Mouse (Mus musculus) kidney, embryonic 16.5 days (tissue): Measurements from ENCODE around the gene Slc5a1. TPM values are rescaled to one million over a fixed set of nuclear protein-coding genes. Genes with fewer than 3 reads are reported as not detected.

Experiments used
- ATAC-seq: fragments of 200-750 bp; cut with Nextera tagmentation; 2 replicates; pipeline ENCODE4 v1.8.0; 2017; ENCODE audit warnings: moderate TSS enrichment; ENCODE audit not compliant: low FRiP score, low TSS enrichment
- H3K27ac ChIP-seq: fragments of 300-500 bp; sonication (generic); 2 replicates; pipeline ENCODE4 v1.5.1; 2014; ENCODE audit warnings: low read length
- H3K27me3 ChIP-seq: fragments of 300-500 bp; sonication (generic); 2 replicates; pipeline ENCODE4 v1.6.1; 2014; ENCODE audit warnings: low read length, control low read depth, mixed read lengths; ENCODE audit not compliant: insufficient read depth
- H3K36me3 ChIP-seq: fragments of 300-500 bp; sonication (generic); 2 replicates; pipeline ENCODE4 v1.6.1; 2014; ENCODE audit warnings: low read length, control low read depth, mixed read lengths; ENCODE audit not compliant: insufficient read depth
- H3K4me1 ChIP-seq: fragments of 300-500 bp; sonication (generic); 2 replicates; pipeline ENCODE4 v1.6.1; 2014; ENCODE audit warnings: low read length, control low read depth, mixed read lengths; ENCODE audit not compliant: insufficient read depth
- H3K4me2 ChIP-seq: fragments of 300-500 bp; sonication (generic); replicated peaks from 2 replicates; pipeline ENCODE4 v1.6.1; 2014; ENCODE audit warnings: low read depth, low read length
- H3K4me3 ChIP-seq: fragments of 300-500 bp; sonication (generic); 2 replicates; pipeline ENCODE4 v1.5.1; 2014; ENCODE audit warnings: mild to moderate bottlenecking, low read length
- H3K9ac ChIP-seq: fragments of 300-500 bp; sonication (generic); replicated peaks from 2 replicates; pipeline ENCODE4 v1.6.1; 2014; ENCODE audit warnings: low read length
- H3K9me3 ChIP-seq: fragments of 300-500 bp; sonication (generic); 2 replicates; pipeline ENCODE4 v1.6.1; 2016; ENCODE audit warnings: low read length, control low read depth
- WGBS: fragments of 180-500 bp; shearing (Covaris S2); extraction: QIAGEN DNeasy Blood & Tissue Kit; methylation state at CpG from one replicate; pipeline ENCODE4 v1.1.7; 2014; 5-methylcytosine and 5-hydroxymethylcytosine counted together
- polyA plus RNA-seq: library from polyadenylated mRNA; unstranded; fragments of >200 nt; fragmentation: Nextera tagmentation; extraction: Ambion mirVana; gene quantifications from 2 replicates; pipeline ENCODE4 v1.2.1, GENCODE M21; 2015

Gene Slc5a1
- 18.3 and 20.8 TPM in 2 replicates for polyA plus RNA-seq

DNA sequence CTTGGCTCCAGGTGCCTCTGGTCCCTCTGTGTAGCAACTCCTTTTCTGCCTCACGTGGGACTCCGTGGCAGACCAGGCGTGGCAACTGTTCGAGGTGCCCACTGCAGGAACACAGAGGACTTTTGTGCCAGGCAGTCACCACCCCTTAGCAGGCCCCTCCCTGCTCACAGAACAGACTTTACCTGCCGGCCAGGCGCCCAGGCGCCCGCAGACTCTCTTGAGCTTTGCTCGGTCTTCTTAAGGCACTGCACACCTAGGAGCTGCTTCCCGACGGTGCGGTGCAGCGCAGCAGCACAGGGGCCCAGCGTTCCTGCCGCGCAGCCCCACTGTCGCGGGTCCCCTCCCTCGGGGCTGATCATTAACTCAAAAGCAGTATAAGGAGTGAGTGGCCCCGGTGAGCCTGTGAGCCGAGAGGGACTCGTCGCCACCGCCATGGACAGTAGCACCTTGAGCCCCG, at the start of gene Slc5a1:
TSS of gene Slc5a1 (plus strand) at position 195 of the 457 bp plus-strand sequence.
- H3K4me3 ChIP-seq, result peak within 1 kb of the TSS; percentile 26
- no peak within 1 kb of the TSS for H3K9ac ChIP-seq
- H3K27ac ChIP-seq, result no peak within 1 kb of the TSS
- no peaks in the 10 kb centered on the region for H3K4me1 ChIP-seq
- peaks cover 26% of the 10 kb centered on the region for H3K27me3 ChIP-seq
- H3K4me2 ChIP-seq, result peak within 1 kb of the TSS; percentile 46
- no peaks in the 10 kb centered on the region for H3K36me3 ChIP-seq
- WGBS, result 12% methylated on average over 25 of the region's 25 CpGs
- no peaks in the 10 kb centered on the region for H3K9me3 ChIP-seq
- peak; percentile 87 for ATAC-seq

DNA sequence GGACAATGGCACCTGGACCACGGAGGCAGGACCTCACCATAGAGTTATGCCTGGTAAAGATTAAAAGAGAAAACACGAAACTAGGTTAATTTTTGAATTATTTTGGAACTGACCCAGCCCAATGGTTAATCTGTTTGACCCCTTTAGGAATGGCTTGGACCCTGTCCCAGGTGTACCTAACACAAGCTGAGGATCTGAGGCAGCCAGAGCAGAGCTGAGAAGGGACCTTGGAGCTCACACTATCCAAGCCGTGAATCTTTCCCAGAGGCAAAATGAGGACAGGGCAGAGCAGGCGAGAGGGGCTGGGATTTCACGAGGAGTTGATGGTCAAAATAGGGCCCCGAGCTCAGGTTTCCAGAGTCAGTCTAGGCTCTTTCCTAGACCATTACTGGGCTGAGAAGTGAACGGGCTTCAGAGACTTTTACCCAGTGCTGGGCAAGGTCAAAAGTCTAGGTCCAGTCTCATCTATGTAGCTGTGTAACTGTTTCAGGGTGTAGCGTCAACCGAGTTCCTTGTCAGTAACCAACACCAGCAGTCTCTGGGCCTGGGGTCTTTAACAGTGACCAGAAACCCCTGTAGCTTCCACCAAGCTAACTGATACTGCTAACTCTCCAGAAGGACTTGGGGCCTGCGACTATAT, 47.8 kb upstream of the Slc5a1 start:
- peak overlapping the region; percentile 55 for H3K27ac ChIP-seq
- WGBS, result 53% methylated on average over 10 of the region's 10 CpGs
- H3K4me2 ChIP-seq, result no peak overlapping the region
- no peaks in the 10 kb centered on the region for H3K36me3 ChIP-seq
- H3K4me3 ChIP-seq, result no peak overlapping the region
- ATAC-seq, result peak; percentile 83
- no peaks in the 10 kb centered on the region for H3K9me3 ChIP-seq
- no peaks in the 10 kb centered on the region for H3K4me1 ChIP-seq
- no peak overlapping the region for H3K9ac ChIP-seq
- no peaks in the 10 kb centered on the region for H3K27me3 ChIP-seq

DNA sequence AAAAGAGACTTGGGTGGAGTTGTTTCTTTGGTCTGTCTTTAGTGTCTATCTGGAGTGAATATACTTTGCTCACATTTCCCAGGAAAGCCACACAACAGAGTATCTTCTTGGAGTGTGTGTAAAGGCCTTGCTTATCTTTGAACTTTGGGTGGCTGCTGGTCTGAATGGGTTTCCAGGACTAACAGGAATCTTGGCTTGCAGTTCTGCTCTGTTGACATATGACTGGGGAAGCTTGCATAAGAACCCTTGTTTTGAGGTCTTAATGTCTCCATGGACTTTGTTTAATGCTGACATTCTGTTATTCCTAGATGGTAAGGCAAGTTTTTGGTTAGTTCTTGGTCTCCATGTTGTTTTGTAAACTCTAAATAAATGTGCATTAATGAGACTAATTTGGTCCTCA, 33.9 kb upstream of the Slc5a1 start:
- Histone ChIP-seq H3K27ac (no peak overlapping the region), H3K36me3 (no peaks in the 10 kb centered on the region), H3K9ac (no peak overlapping the region), H3K27me3 (no peaks in the 10 kb centered on the region), H3K4me3 (no peak overlapping the region), H3K4me2 (no peak overlapping the region), H3K9me3 (no peaks in the 10 kb centered on the region), H3K4me1 (no peaks in the 10 kb centered on the region)
- ATAC-seq, result no peak

DNA sequence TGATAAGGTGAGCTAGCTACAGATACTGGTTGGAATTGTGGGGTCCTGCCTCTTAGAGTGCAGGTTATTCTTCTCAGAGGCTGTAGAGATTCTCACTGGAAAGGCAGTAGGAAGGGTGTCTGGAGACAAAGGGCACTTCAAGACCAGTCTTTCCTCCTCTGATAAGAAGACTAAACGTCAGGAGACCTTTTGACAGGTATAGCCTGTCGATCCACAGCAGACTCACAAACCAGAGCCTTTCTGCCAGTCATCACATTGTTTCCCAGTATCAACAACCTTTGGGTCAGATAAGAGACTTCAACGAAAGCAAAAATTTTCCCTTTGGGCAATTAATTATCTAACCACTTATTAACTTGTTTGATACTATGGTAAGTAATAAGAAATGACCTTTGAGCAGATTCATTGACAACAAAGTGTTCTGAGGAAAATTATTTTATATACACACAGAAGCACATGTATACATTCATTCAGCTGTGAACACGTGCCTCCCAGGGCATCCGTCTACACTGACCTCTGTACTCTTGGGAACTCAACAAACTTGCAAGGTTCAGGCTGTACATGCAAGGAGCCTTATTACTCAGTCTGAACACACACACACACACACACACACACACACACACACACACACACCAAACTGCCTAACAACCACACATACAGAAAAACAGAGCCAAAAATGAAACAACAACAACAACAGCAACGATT, 27.4 kb upstream of the Slc5a1 start:
- Histone ChIP-seq H3K9me3 (no peaks in the 10 kb centered on the region), H3K9ac (no peak overlapping the region), H3K4me1 (no peaks in the 10 kb centered on the region), H3K36me3 (no peaks in the 10 kb centered on the region), H3K27ac (no peak overlapping the region), H3K4me2 (no peak overlapping the region), H3K27me3 (no peaks in the 10 kb centered on the region), H3K4me3 (no peak overlapping the region)
- WGBS, result 78% methylated on average over 6 of the region's 6 CpGs
- ATAC-seq, result no peak

DNA sequence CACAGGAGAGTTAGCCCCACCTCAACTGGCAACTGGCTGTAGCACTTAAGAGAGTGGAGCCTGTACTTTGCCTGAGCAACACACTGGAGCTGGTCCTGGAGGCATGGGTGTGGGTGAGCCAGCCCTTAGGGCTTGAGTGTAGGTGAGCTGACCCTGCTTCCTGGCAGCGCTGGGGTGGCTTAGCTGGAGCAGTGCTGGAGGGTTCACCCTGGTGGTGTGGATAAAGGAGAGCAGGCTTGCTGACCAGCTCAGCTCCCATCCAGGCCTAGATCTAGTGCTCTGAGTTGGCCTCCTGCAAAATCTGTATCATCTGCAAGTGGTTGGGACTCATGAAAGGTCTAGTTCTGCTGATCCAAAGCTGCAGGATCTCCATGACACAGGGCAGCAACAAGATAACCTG, 21.1 kb upstream of the Slc5a1 start:
- Histone ChIP-seq H3K9ac (no peak overlapping the region), H3K27me3 (no peaks in the 10 kb centered on the region), H3K4me2 (no peak overlapping the region), H3K4me3 (no peak overlapping the region), H3K4me1 (no peaks in the 10 kb centered on the region), H3K36me3 (no peaks in the 10 kb centered on the region), H3K9me3 (no peaks in the 10 kb centered on the region), H3K27ac (no peak overlapping the region)
- WGBS, result 69% methylated on average over 1 of the region's 1 CpGs
- no peak for ATAC-seq

DNA sequence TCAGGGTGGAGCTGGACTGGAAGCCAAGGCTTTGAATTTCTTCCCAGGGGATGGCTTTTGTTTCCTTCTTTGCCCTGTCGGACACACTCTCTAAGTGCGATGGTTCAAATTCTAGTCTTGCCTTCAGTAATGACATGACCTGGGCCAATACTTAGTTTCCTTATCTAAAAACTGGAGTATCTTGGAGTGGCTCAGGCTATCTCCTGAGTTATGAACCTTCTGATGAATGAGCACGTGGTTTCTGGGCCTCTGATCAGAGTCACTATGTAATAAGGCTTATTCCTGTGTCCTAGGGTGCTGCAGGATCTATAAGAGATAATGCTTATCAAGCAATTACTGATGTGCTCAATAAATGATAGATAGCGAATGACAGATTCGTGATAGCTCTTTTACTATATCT, 19.4 kb upstream of the Slc5a1 start:
- no peak overlapping the region for H3K4me3 ChIP-seq
- no peaks in the 10 kb centered on the region for H3K9me3 ChIP-seq
- H3K4me1 ChIP-seq, result no peaks in the 10 kb centered on the region
- ATAC-seq, result no peak
- WGBS, result 88% methylated on average over 5 of the region's 5 CpGs
- no peak overlapping the region for H3K9ac ChIP-seq
- no peak overlapping the region for H3K27ac ChIP-seq
- no peaks in the 10 kb centered on the region for H3K27me3 ChIP-seq
- H3K4me2 ChIP-seq, result no peak overlapping the region
- H3K36me3 ChIP-seq, result no peaks in the 10 kb centered on the region

DNA sequence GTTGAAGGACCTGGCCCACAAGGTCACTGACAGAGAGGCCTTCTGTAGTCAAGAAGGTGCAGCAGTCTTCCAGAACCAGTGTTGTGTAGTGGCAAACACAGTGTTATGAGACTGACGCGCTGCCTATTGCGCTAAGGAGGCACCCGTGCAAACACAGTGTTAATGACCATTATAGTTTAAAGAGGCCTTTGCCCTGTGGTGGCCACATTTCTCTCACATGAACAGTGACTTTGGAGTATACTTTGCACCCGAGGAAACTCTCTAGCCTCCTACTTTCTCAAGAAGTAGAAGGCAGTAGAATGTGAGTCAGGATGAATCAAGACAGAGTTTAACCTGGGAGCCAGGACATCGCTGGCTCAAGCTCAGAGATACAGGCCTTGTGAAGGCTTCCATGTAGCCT, 12.7 kb upstream of the Slc5a1 start:
- Histone ChIP-seq H3K4me3 (no peak overlapping the region), H3K4me2 (no peak overlapping the region), H3K27ac (no peak overlapping the region), H3K9me3 (no peaks in the 10 kb centered on the region), H3K9ac (no peak overlapping the region), H3K4me1 (no peaks in the 10 kb centered on the region), H3K27me3 (no peaks in the 10 kb centered on the region), H3K36me3 (no peaks in the 10 kb centered on the region)
- 83% methylated on average over 6 of the region's 6 CpGs for WGBS
- no peak for ATAC-seq

DNA sequence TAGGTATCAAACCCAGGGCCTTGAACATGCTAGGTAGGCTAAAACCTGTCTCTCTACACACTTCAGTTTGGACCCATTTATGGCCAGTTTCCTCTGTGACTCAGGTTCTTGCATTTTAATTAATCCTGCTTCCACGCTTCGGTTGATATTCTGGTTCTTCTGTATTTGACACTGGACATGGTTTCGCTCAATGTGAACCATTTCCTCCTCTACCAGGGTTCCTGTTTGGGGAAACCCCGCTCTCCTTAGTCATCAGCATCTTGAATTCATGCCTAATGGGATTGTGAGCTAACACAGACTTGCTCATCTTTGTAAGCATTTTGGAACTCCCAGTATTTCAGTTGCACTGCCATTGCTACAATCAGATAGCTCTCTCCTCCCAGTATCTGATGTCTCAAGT, 8.7 kb upstream of the Slc5a1 start:
- Histone ChIP-seq H3K4me3 (no peak overlapping the region), H3K27me3 (no peaks in the 10 kb centered on the region), H3K27ac (no peak overlapping the region), H3K4me2 (no peak overlapping the region), H3K4me1 (no peaks in the 10 kb centered on the region), H3K36me3 (no peaks in the 10 kb centered on the region), H3K9me3 (no peaks in the 10 kb centered on the region), H3K9ac (no peak overlapping the region)
- 71% methylated on average over 4 of the region's 4 CpGs for WGBS
- ATAC-seq, result no peak

DNA sequence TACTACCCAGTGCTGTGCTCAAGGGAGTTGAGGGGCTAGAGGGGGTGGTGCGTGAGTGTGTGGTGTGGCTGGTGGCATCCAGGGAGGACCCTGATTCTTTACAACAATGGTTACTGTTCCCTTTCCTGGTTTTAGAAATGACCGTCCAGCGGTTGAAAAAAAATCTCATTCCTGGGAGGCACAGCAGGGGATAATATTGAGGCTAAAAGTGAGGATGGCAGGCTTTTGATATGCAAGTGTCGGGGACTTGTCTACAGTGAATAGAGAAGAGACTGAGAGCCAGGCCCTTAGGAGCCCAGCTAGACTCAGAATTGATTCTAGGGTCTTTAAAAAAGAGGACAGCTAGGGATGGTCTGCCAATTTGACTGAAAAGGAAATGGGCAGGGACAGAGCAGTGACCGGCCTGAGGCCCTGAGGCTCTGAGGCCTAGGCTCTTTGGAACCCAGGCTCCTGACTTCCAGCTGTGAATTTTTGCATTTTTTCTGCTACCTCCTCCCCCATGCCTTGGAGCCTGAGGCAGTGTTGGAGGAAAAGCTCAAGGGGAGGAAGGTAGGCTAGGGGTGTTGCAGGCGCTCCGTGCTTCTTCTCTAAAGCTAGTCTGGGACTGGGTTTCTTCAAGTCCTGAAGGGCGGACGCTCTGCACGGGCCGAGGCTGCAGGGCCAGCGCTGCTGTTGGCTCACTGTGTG, 1.5 kb upstream of the Slc5a1 start:
- no peaks in the 10 kb centered on the region for H3K9me3 ChIP-seq

DNA sequence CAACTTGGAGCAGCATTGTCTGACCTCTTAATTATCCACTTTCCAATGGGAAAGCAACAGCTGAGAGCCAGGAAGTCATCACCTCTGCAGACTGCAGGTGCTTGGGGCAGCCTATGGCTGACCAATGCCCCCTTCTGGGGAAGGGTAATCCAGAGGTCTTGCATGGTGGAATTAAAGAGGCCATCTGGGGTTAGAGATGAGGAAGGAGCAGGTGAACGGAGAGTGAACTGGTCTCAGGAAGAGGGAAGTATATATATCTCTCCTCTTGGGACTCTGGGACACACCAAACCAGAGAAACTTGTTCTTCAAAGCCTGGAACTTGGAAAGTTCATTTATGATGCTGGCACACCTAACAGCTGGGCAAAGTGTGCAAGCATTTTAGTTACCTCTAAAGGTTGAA, 857 bp downstream of the Slc5a1 start:
- ATAC-seq, result no peak
- H3K36me3 ChIP-seq, result no peaks in the 10 kb centered on the region
- H3K4me3 ChIP-seq, result no peak overlapping the region
- H3K4me2 ChIP-seq, result peak overlapping the region; percentile 46
- no peak overlapping the region for H3K9ac ChIP-seq
- H3K27me3 ChIP-seq, result peaks cover 26% of the 10 kb centered on the region
- H3K9me3 ChIP-seq, result no peaks in the 10 kb centered on the region
- H3K4me1 ChIP-seq, result no peaks in the 10 kb centered on the region
- H3K27ac ChIP-seq, result no peak overlapping the region
- WGBS, result 61% methylated on average over 1 of the region's 1 CpGs

More for the DNA sequence above, 1.5 kb upstream of the Slc5a1 start:
- Histone ChIP-seq H3K4me1 (no peaks in the 10 kb centered on the region), H3K27ac (no peak overlapping the region), H3K36me3 (no peaks in the 10 kb centered on the region), H3K27me3 (peaks cover 26% of the 10 kb centered on the region), H3K4me3 (no peak overlapping the region), H3K9ac (no peak overlapping the region), H3K4me2 (no peak overlapping the region)
- ATAC-seq, result no peak
- 58% methylated on average over 12 of the region's 12 CpGs for WGBS
